Mouse (Mus musculus) heart, postnatal 14 days (tissue): Measurements from ENCODE around the gene Coro1a. TPM values are rescaled to one million over a fixed set of nuclear protein-coding genes. Genes with fewer than 3 reads are reported as not detected.
"Not testable (repeated sequence)": the region's sequence is repeated elsewhere in the genome, so short reads cannot be mapped to it uniquely, and the experiment has no call there.

Experiments
- DNase-seq, 2 experiments: peaks; one replicate each; pipeline ENCODE4 v3.0.0; 2021 to 2022
- intact Hi-C: fragments of 180-260 bp; cut with DNase I; formaldehyde crosslinking; loops from one replicate; pipeline ENCODE4 v1.15.1; 2025
- long read RNA-seq, 2 experiments: library from polyadenylated mRNA; stranded (forward); transcript quantifications; one replicate each; pipeline ENCODE4 v2.0.0; 2021
- total RNA-seq, 2 experiments: library from RNA; stranded (reverse); gene quantifications; 2 replicates each; pipeline ENCODE4 v1.2.3; 2021

Coro1a gene
- total RNA-seq = 10 to 100 TPM in 1 of 2 experiments, 1 to 10 TPM in 1; 8.8 to 28.1 TPM
- long read RNA-seq, experiment 1, transcript Coro1a-201 (11 exons, 1,660 nt) = major isoform, 30 of 38 reads
- long read RNA-seq, experiment 1, partial matches to known transcripts = 2 of 38 reads
- long read RNA-seq, experiment 1, other reads (novel, unspliced or antisense) = 5 of 38 reads
- long read RNA-seq, experiment 2, transcript Coro1a-201 (11 exons, 1,660 nt) = major isoform, 6 of 7 reads
- long read RNA-seq, experiment 2, partial matches to known transcripts = 1 of 7 reads
- long read RNA-seq, experiment 2, other reads (novel, unspliced or antisense) = 0 of 7 reads

GRCm38 (mm10) chr7:126707442-126708174 is at the start of gene Coro1a:
Coro1a (minus strand) TSS chr7:126707787.
- DNase-seq = no peak
- intact Hi-C loops = no loop called here

- DNase-seq = peak; percentile 76 to 86
- intact Hi-C loops = loop anchor here (5.0 kb wide), 1 partner anchor 352 kb away; no protein-coding TSS in a partner anchor
Measured at GRCm38 (mm10) chr7:126754866-126755265, 47.3 kb upstream of the Coro1a start.

GRCm38 (mm10) chr7:126749582-126750343 is 42.2 kb upstream of the Coro1a start:
- intact Hi-C loops = no loop called here
- DNase-seq = no peak

- intact Hi-C loops = no loop called here
- no peak for DNase-seq
Measured at GRCm38 (mm10) chr7:126748824-126749223, 41.2 kb upstream of the Coro1a start.

GRCm38 (mm10) chr7:126746798-126747197 is 39.2 kb upstream of the Coro1a start:
- intact Hi-C loops = no loop called here
- no peak for DNase-seq

- intact Hi-C loops = no loop called here
Measured at GRCm38 (mm10) chr7:126746066-126746465, 38.5 kb upstream of the Coro1a start.

GRCm38 (mm10) chr7:126741964-126742482 is 34.4 kb upstream of the Coro1a start:
- DNase-seq = no peak
- intact Hi-C loops = no loop called here

More at GRCm38 (mm10) chr7:126746066-126746465, 38.5 kb upstream of the Coro1a start:
- no peak for DNase-seq

GRCm38 (mm10) chr7:126741452-126741851 is 33.9 kb upstream of the Coro1a start:
- intact Hi-C loops = no loop called here
- DNase-seq = no peak

- DNase-seq = no peak
- intact Hi-C loops = no loop called here
Measured at GRCm38 (mm10) chr7:126740977-126741376, 33.4 kb upstream of the Coro1a start.

GRCm38 (mm10) chr7:126740132-126740735 is 32.6 kb upstream of the Coro1a start:
- DNase-seq = no peak
- intact Hi-C loops = no loop called here

- DNase-seq = no peak
- intact Hi-C loops = no loop called here
Measured at GRCm38 (mm10) chr7:126739551-126739950, 32.0 kb upstream of the Coro1a start.

GRCm38 (mm10) chr7:126736122-126736521 is 28.5 kb upstream of the Coro1a start:
- intact Hi-C loops = no loop called here

GRCm38 (mm10) chr7:126730256-126730789 is 22.7 kb upstream of the Coro1a start:
- DNase-seq, intact Hi-C loops: not testable (repeated sequence)

More at GRCm38 (mm10) chr7:126736122-126736521, 28.5 kb upstream of the Coro1a start:
- no peak for DNase-seq

- intact Hi-C loops = no loop called here
- no peak for DNase-seq
Measured at GRCm38 (mm10) chr7:126725667-126726066, 18.1 kb upstream of the Coro1a start.

GRCm38 (mm10) chr7:126725077-126725476 is 17.5 kb upstream of the Coro1a start:
- no peak for DNase-seq
- intact Hi-C loops = no loop called here

- intact Hi-C loops = no loop called here
- DNase-seq = no peak
Measured at GRCm38 (mm10) chr7:126721635-126722034, 14.0 kb upstream of the Coro1a start.

GRCm38 (mm10) chr7:126718787-126719337 is 11.3 kb upstream of the Coro1a start:
- no peak for DNase-seq
- intact Hi-C loops = no loop called here

- intact Hi-C loops = no loop called here
Measured at GRCm38 (mm10) chr7:126717566-126717965, 10.0 kb upstream of the Coro1a start.

GRCm38 (mm10) chr7:126715679-126716078 is 8.1 kb upstream of the Coro1a start:
- no peak for DNase-seq
- intact Hi-C loops = no loop called here

More at GRCm38 (mm10) chr7:126717566-126717965, 10.0 kb upstream of the Coro1a start:
- DNase-seq = no peak

- intact Hi-C loops = no loop called here
- DNase-seq = no peak
Measured at GRCm38 (mm10) chr7:126711910-126712309, 4.3 kb upstream of the Coro1a start.
